Mouse (Mus musculus) urinary bladder, adult 2 months (tissue): ENCODE data around the gene Nadk. TPM values are rescaled to one million over a fixed set of nuclear protein-coding genes. Genes with fewer than 3 reads are reported as not detected.
A peak's percentile ranks its signal among the peaks of the same experiment; 100 is the strongest.

ENCODE experiments used
- DNase-seq: peaks from one replicate; pipeline ENCODE4 v3.0.0; 2022; ENCODE audit warnings: low spot score
- polyA plus RNA-seq: library from polyadenylated mRNA; depleted of rRNA; stranded (reverse); fragments of >200 nt; gene quantifications from 2 replicates; pipeline ENCODE4 v1.2.3, GENCODE M21; 2012; rRNA removed

The Nadk gene
- polyA plus RNA-seq, 1 experiment, result 118 TPM

- no peak for DNase-seq
Observed at GRCm38 (mm10) chr4:155602753-155603152, 40.6 kb downstream of the Nadk start.

GRCm38 (mm10) chr4:155603801-155604200 is 41.6 kb downstream of the Nadk start:
- no peak for DNase-seq

GRCm38 (mm10) chr4:155605132-155605531 is 43.0 kb downstream of the Nadk start:
- no peak for DNase-seq

- DNase-seq, result no peak
Observed at GRCm38 (mm10) chr4:155606825-155607224, 44.6 kb downstream of the Nadk start.

- DNase-seq, result no peak
Observed at GRCm38 (mm10) chr4:155611860-155612259, 49.7 kb downstream of the Nadk start.

- no peak for DNase-seq
Observed at GRCm38 (mm10) chr4:155613264-155613663, 51.1 kb downstream of the Nadk start.

GRCm38 (mm10) chr4:155618321-155618720 is 56.1 kb downstream of the Nadk start:
- no peak for DNase-seq

- DNase-seq, result peak; percentile 83
Observed at GRCm38 (mm10) chr4:155624338-155625291, 62.4 kb downstream of the Nadk start, which contains the start of gene Cdk11b. Cdk11b (plus strand) TSS chr4:155624854.

GRCm38 (mm10) chr4:155630267-155630666 is 68.1 kb downstream of the Nadk start:
- no peak for DNase-seq

GRCm38 (mm10) chr4:155635766-155636499 is 73.8 kb downstream of the Nadk start:
- DNase-seq, result no peak

Other genes with a start within 250 kb of the Nadk start
- gene Prkcz, start 201.0 kb upstream of the Nadk start, polyA plus RNA-seq, result 16.3 and 17.3 TPM in 2 replicates
- gene Gabrd, start 164.3 kb upstream of the Nadk start, polyA plus RNA-seq, result 0.53 and 0.74 TPM in 2 replicates
- 2.4 and 2.5 TPM in 2 replicates for gene Cfap74, start 153.2 kb upstream of the Nadk start, polyA plus RNA-seq
- gene Tmem52, start 93.3 kb upstream of the Nadk start, polyA plus RNA-seq, result 2.0 and 2.5 TPM in 2 replicates
- gene Gnb1, start 71.0 kb upstream of the Nadk start, polyA plus RNA-seq, result 328 and 338 TPM in 2 replicates
- gene Slc35e2, start 39.0 kb downstream of the Nadk start, polyA plus RNA-seq, result 6.1 and 7.8 TPM in 2 replicates
- 35.6 and 61.6 TPM in 2 replicates for gene Cdk11b, start 62.5 kb downstream of the Nadk start, polyA plus RNA-seq
- not detected in 2 replicates for gene Gm10563, start 83.0 kb downstream of the Nadk start, polyA plus RNA-seq
- 138 and 226 TPM in 2 replicates for gene Mmp23, start 91.0 kb downstream of the Nadk start, polyA plus RNA-seq
- 51.2 and 56.1 TPM in 2 replicates for gene Mib2, start 106.8 kb downstream of the Nadk start, polyA plus RNA-seq
- 18.5 and 20.1 TPM in 2 replicates for gene Fndc10, start 132.0 kb downstream of the Nadk start, polyA plus RNA-seq
- 119 and 148 TPM in 2 replicates for gene Ssu72, start 142.4 kb downstream of the Nadk start, polyA plus RNA-seq
- 2.7 and 3.3 TPM in 2 replicates for gene Tmem240, start 172.4 kb downstream of the Nadk start, polyA plus RNA-seq
- 63.3 and 74.8 TPM in 2 replicates for gene Atad3a, start 198.7 kb downstream of the Nadk start, polyA plus RNA-seq
- gene Vwa1, start 212.3 kb downstream of the Nadk start, polyA plus RNA-seq, result 29.3 and 32.1 TPM in 2 replicates
- 0.91 and 0.93 TPM in 2 replicates for gene Tmem88b, start 223.5 kb downstream of the Nadk start, polyA plus RNA-seq
- gene Ankrd65, start 228.1 kb downstream of the Nadk start, polyA plus RNA-seq, result 0.81 and 0.93 TPM in 2 replicates
- 78.0 and 96.4 TPM in 2 replicates for gene Mrpl20, start 240.5 kb downstream of the Nadk start, polyA plus RNA-seq